Mouse (Mus musculus) midbrain, postnatal 0 days (tissue): ENCODE measurements around the gene Senp3. TPM values are rescaled to one million over a fixed set of nuclear protein-coding genes. Genes with fewer than 3 reads are reported as not detected.

Source experiments
- ATAC-seq: fragments of 200-750 bp; cut with Nextera tagmentation; 2 replicates; pipeline ENCODE4 v1.8.0; 2017; ENCODE audit warnings: moderate number of reproducible peaks, mild to moderate bottlenecking, moderate TSS enrichment, moderate library complexity; ENCODE audit not compliant: low FRiP score
- DNase-seq: peaks from one replicate; pipeline ENCODE4 v3.0.0-alpha.2; 2015; ENCODE audit warnings: low spot score
- H3K27ac ChIP-seq: fragments of 300-500 bp; sonication (generic); 2 replicates; pipeline ENCODE4 v1.5.1; 2014; ENCODE audit warnings: low read depth, mild to moderate bottlenecking, low read length, mixed read lengths
- H3K27me3 ChIP-seq: fragments of 300-500 bp; sonication (generic); 2 replicates; pipeline ENCODE4 v1.6.1; 2014; ENCODE audit warnings: low read length, control low read depth, mixed read lengths; ENCODE audit not compliant: insufficient read depth
- H3K36me3 ChIP-seq: fragments of 300-500 bp; sonication (generic); 2 replicates; pipeline ENCODE4 v1.6.1; 2014; ENCODE audit warnings: low read length, control low read depth, mixed read lengths; ENCODE audit not compliant: insufficient read depth
- H3K4me1 ChIP-seq: fragments of 300-500 bp; sonication (generic); 2 replicates; pipeline ENCODE4 v1.6.1; 2014; ENCODE audit warnings: mild to moderate bottlenecking, control low read depth, antibody characterized with exemption, low read length, mixed read lengths; ENCODE audit not compliant: insufficient read depth
- H3K4me2 ChIP-seq: fragments of 300-500 bp; sonication (generic); 2 replicates; pipeline ENCODE4 v1.6.1; 2014; ENCODE audit warnings: low read depth, mild to moderate bottlenecking, low read length, mixed read lengths; ENCODE audit not compliant: poor library complexity, severe bottlenecking
- H3K4me3 ChIP-seq: fragments of 300-500 bp; sonication (generic); 2 replicates; pipeline ENCODE4 v1.5.1; 2014; ENCODE audit warnings: low read depth, mild to moderate bottlenecking, low read length, moderate library complexity
- H3K9ac ChIP-seq: fragments of 300-500 bp; sonication (generic); replicated peaks from 2 replicates; pipeline ENCODE4 v1.6.1; 2014; ENCODE audit warnings: mild to moderate bottlenecking, low read length, moderate library complexity, mixed read lengths; ENCODE audit not compliant: poor library complexity, severe bottlenecking
- H3K9me3 ChIP-seq: fragments of 300-500 bp; sonication (generic); 2 replicates; pipeline ENCODE4 v1.6.1; 2016; ENCODE audit warnings: low read length, control low read depth
- CTCF ChIP-seq: IDR thresholded peaks from 2 replicates; pipeline ENCODE4 v1.5.1; 2016; ENCODE audit warnings: antibody characterized with exemption, mild to moderate bottlenecking
- WGBS: fragments of 180-500 bp; shearing (Covaris S2); extraction: QIAGEN DNeasy Blood & Tissue Kit; methylation state at CpG from one replicate; pipeline ENCODE4 v1.1.7; 2014; 5-methylcytosine and 5-hydroxymethylcytosine counted together
- polyA plus RNA-seq: library from polyadenylated mRNA; unstranded; fragments of >200 nt; fragmentation: Nextera tagmentation; extraction: Ambion mirVana; gene quantifications from 2 replicates; pipeline ENCODE4 v1.2.1, GENCODE M21; 2015
- total RNA-seq: library from RNA; depleted of rRNA; stranded (reverse); fragments of >200 nt; gene quantifications from 2 replicates; pipeline ENCODE4 v1.2.3, GENCODE M21; 2014

The Senp3 gene
- total and polyA plus RNA-seq, 2 experiments from 2014 or later, result 70.3 to 89.2 TPM

DNA sequence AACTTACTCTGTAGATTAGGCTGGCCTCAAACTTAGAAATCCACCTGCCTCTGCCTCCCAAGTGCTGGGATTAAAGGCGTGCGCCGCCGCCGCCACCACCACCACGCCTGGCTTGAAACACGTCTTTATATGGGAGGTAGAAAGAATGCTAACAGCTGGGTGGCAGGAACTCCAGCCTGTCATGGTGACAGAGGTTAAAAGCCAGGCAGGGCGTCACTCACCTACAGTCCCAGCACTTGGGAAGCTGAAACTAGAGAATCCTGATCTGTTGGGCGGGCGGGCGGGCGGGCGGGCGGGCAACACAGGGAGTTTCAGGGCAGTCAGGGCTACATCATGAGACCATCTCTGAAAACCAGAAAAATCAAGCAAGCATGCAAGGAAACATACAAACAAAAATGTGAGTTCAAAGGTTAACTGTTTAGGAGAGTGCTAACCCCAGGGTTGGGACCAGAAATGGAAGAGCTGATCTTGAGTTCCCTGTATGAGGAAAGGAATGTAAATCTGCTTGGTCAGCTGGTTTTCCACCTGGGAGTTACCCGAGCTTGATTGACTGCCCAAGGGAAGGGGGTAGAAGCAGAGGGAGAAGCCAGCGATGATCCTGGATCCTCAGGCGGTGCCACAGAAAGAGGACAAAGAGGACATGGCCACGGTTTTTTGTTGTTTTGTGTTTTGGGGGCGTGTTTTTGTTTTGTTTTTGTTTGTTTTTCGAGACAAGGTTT lies 31.2 kb upstream of the Senp3 start:
- no peak for TF ChIP-seq CTCF
- Histone ChIP-seq H3K9me3 (no peaks in the 10 kb centered on the region), H3K4me1 (0 out of 2 replicates have a peak, but pooled peaks cover 2% of the 10 kb centered on the region), H3K9ac (no peak overlapping the region), H3K36me3 (no peaks in the 10 kb centered on the region), H3K27ac (no peak overlapping the region), H3K4me2 (no peak overlapping the region), H3K27me3 (no peaks in the 10 kb centered on the region), H3K4me3 (no peak overlapping the region)
- no peak for ATAC-seq
- WGBS, result 84% methylated on average over 20 of the region's 20 CpGs
- DNase-seq, result no peak

DNA sequence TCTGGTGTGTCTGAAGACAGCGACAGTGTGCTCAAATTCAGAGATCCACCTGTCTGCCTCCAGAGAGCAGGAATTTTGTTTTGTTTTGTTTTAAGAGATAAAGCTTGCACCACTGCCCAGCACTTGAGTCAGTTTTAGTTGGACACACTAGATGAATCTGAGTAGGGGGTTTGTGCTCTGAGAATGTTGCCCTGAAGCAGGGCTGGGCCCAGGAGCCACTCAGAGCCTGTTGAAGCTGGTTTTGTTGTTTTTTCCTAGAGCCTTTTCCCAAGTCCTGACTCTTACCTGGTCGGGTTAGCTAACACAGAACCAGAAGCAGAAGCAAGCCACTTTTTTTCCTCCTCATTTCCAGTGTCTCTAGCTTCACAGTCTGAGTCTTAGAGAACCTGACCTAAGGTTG lies 29.2 kb upstream of the Senp3 start:
- H3K27ac ChIP-seq, result no peak overlapping the region
- H3K9ac ChIP-seq, result no peak overlapping the region
- no peaks in the 10 kb centered on the region for H3K36me3 ChIP-seq
- no peak for TF ChIP-seq CTCF
- DNase-seq, result no peak
- no peak overlapping the region for H3K4me2 ChIP-seq
- H3K9me3 ChIP-seq, result no peaks in the 10 kb centered on the region
- no peak for ATAC-seq
- H3K4me3 ChIP-seq, result no peak overlapping the region
- H3K27me3 ChIP-seq, result no peaks in the 10 kb centered on the region
- 84% methylated on average over 2 of the region's 2 CpGs for WGBS
- H3K4me1 ChIP-seq, result 0 out of 2 replicates have a peak, but pooled peaks cover 2% of the 10 kb centered on the region

DNA sequence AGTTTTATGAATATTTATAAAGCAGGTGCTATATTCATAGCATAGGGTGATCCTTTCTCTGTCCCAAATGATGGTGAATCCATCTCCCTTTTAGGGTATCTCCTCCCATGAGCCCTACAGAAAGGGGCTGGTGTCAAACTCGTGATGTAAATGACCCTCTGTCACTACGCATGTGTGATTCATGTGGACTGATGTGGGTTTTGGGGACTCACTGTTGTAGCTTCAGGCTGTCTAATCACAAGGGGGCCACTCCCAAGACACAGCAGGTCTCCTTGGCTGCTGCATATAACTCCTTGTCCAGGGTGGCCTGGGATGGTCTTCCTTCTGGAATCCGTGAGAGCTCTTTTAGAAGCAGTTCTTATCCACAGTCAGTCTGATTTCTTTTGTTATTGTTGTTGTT lies 28.6 kb upstream of the Senp3 start:
- no peak overlapping the region for H3K4me3 ChIP-seq
- no peaks in the 10 kb centered on the region for H3K9me3 ChIP-seq
- H3K4me2 ChIP-seq, result no peak overlapping the region
- H3K27me3 ChIP-seq, result no peaks in the 10 kb centered on the region
- TF ChIP-seq CTCF, result no peak
- 0 out of 2 replicates have a peak, but pooled peaks cover 2% of the 10 kb centered on the region for H3K4me1 ChIP-seq
- ATAC-seq, result no peak
- DNase-seq, result no peak
- 67% methylated on average over 3 of the region's 3 CpGs for WGBS
- H3K9ac ChIP-seq, result no peak overlapping the region
- H3K36me3 ChIP-seq, result no peaks in the 10 kb centered on the region
- H3K27ac ChIP-seq, result no peak overlapping the region

DNA sequence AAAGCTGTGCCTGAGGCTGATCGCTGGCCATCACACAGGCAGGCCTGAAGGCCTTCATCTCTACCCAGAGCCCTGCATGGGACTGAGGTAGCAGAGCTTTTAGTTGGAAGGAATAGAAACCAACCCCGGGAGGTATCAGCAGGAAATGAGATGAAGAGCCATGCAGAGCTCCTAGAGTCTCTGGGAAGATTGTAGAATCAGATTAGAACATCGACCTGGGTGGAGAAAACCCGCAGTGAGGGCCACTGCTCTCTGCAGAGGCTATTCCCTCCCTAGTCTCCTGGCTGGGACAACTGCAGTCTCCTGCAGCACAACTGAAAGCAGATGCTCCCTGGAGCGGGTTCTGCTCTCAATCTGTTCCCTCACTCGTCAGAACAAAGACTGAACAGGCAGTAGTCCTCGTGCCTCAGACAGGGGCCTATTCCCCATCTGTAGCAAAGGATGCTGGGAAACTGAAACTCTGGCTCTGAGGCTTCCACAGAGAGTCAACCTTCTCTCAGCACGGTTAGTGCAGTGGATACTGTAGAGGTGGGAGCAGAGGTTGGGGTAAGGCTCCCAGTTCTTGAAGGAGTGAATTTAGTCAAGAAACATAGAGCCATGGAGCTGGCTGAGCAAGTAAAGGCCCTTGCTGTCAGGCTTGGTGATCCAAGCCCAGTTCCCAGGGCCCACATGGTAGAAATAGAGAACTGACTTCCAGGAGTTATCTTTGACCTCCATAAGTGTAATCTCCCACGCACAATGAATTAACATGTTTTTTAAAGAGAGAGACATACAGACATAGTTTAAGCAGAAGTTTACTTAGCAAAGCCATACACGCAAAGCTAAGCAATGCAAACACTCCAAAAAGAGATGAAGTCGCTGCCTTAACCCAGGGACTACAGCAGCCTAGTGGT lies 27.9 kb upstream of the Senp3 start:
- 0 out of 2 replicates have a peak, but pooled peaks cover 2% of the 10 kb centered on the region for H3K4me1 ChIP-seq
- no peak overlapping the region for H3K4me2 ChIP-seq
- H3K9me3 ChIP-seq, result no peaks in the 10 kb centered on the region
- H3K27me3 ChIP-seq, result no peaks in the 10 kb centered on the region
- H3K36me3 ChIP-seq, result no peaks in the 10 kb centered on the region
- no peak overlapping the region for H3K4me3 ChIP-seq
- H3K9ac ChIP-seq, result no peak overlapping the region
- 58% methylated on average over 11 of the region's 11 CpGs for WGBS
- no peak overlapping the region for H3K27ac ChIP-seq
- ATAC-seq, result no peak
- peak; percentile 11 for DNase-seq
- TF ChIP-seq CTCF, result no peak

DNA sequence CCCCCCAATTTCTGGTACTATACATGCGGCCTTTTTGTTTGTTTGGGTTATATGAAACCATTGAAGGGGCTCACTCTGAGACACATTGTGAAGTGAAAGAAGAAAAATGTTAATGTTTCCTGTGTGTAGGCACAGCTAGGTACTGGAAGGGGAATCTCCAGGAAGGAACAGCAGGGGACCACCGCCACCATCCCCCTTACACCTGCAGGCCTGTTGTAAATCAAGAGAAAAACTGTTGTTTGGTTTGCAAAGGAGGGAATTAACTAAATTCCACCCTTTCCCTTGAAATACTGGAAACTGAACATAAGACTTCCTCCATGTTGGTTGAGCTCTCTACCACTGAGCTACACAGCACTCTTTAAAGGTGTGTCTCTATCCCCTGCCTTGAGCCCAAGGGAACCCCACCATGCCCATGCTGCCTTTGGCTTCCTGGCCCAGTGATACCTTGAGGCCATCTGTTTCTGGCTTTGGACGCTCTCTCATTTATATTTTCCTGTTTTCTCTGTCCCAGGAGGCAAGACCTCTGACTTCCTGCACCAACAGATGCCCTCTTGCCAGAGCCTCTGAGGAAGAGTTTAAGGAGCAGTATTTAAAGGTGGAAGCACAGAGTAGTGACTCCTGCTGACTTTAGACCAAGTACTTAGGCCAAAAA lies 26.9 kb upstream of the Senp3 start:
- TF ChIP-seq CTCF, result no peak
- Histone ChIP-seq H3K4me2 (no peak overlapping the region), H3K27ac (no peak overlapping the region), H3K4me3 (no peak overlapping the region), H3K27me3 (no peaks in the 10 kb centered on the region), H3K9ac (no peak overlapping the region), H3K9me3 (no peaks in the 10 kb centered on the region), H3K36me3 (no peaks in the 10 kb centered on the region), H3K4me1 (0 out of 2 replicates have a peak, but pooled peaks cover 2% of the 10 kb centered on the region)
- DNase-seq, result no peak
- WGBS, result 81% methylated on average over 3 of the region's 3 CpGs
- ATAC-seq, result no peak
